Mouse (Mus musculus): Measurements from ENCODE around the gene Ccdc154.
"Not testable (repeated sequence)": the region's sequence is repeated elsewhere in the genome, so short reads cannot be mapped to it uniquely, and the experiment has no call there.

Gene Ccdc154

DNA sequence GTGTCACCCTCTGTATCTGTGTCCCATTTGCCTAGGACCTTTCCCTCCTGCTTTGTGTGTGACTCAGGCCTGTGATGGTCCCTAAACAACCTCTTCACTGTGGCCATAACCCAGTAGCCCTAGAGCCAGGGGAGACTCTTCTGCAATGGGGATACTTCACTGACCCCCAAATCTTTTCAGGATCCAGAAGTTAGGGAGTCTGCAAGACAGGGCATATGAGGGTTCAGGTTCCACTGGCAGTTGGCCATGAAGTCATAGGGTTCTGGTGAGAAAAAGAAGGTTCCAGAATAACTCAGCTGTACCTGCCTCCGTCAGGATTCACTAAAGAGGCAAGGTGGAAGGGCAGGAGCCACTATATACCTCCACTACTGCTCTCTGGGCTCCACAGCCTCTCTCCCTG is at the start of gene Ccdc154:
Ccdc154 (plus strand) TSS at position 301 of the 400 bp plus-strand sequence.
- no peak for DNase-seq (ENCODE audit: low spot score in 2 of 2)

DNA sequence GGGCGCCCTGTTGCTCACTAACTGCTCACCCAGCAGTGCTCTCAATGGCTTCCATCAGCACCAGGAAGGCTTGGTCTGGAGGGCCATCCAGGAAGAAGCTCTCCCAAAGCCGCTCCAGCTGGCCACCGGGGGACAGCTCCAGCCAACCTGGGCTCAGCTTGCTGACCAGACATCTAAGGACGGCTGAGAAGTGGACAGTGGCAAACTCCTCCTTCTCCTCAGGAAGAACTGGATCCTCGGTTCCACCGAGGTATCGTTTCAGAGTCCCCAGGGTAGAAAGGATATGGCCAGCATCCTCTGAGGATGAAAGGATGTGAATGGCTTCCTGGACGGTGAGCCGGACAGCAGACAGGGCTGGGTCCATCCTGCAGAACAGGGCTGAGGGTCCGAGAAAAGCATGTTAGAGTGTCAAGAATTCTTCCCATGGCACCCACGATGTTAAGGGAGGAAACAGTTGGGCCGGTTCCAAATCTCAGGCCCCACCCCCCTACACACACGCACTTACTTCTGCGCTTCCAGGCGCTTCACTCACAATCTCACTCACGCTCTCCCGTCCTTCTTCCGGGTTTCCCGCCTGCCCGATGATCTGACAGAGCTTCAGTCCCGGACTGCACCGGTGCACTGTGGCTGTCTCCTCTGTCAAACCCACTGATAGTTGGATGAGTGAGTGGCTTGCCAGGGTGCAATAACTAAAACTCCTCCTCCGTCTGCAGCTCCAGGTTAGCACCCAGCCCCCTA is 47.2 kb upstream of the Ccdc154 start:
- DNase-seq (ENCODE audit: low spot score in 2 of 2) = no peak

DNA sequence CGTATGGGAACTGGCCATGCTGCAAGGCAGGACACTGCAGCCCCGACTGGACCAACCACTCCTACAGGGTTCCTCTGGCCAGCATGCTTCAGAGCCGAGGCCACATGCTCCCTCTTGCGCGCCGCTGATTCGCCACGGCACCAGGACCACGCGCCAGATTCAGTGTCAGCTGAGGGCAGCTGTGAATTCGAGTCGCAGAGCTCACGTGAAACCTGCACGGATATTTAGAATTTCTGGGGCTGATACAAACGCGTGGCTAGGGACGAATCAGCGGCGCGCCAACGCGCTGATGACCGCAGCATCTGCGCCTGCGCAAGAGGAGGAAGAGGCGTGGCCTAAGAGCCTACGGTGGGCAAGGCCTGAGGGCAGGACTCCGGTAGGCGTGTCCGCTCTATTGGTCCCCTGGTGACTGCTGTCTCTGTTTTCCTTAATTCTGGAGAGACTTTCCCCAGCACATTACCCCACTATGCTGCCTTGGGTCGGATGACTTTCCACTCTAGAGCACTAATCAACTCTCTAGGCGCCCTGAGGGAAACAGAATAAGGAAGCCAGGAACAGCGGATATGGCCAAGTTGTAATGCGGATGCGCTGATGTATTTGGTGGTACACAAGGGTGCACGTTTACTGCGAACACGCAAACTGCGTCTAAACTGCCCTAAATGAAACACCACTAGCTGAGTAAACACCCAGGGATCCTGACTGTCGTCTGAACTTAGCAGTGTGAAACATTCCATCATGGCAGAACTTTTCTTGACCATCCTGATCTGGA is 46.4 kb upstream of the Ccdc154 start, which contains the start of gene Telo2:
Telo2 (minus strand) TSS at position 304 of the 769 bp plus-strand sequence.
- peak; percentile 88 to 93 for DNase-seq (ENCODE audit: low spot score in 2 of 2)

DNA sequence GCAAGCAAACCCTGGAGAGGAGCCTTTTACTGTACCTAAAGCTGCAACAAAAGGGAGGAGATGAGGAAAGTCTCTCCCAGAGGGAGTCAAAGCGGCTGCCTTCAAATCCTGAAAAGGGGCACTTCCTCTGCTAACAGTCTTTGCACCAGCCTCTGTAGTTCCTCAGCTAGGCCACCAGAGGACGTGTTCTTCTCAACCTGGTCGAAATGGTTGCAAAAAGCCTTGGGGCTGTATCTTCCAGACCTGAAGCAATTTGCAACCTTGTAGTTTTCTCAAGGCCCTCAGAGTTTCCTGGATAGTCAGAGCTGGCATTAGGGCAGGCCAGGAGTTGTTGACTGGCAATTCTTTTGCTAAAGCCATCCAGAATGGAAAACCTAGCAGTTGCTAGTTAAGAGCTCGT is 45.0 kb upstream of the Ccdc154 start:
- DNase-seq (ENCODE audit: low spot score in 2 of 2) = no peak

DNA sequence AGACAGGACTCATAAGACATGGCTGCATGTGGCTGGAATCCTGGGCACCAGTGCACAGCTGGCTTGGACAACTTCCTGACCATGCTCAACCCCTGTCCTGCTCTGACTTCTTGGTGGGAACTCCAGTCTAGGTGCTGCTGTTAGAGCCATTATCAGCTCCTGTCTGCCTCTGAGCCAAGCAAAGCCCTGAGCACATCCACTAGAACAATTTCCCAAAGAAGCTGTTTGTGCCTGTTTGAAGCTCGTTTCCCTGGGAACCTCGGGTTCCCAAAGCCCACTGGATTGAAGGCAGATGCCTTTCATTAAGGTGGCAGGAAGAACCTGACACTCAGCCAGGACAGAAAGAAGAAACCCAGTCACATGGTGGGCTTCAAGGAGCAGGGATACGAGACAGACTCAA is 41.9 kb upstream of the Ccdc154 start, which contains the start of gene Ptx4:
Ptx4 (plus strand) TSS at position 355 of the 400 bp plus-strand sequence.
- no peak for DNase-seq (ENCODE audit: low spot score in 2 of 2)

DNA sequence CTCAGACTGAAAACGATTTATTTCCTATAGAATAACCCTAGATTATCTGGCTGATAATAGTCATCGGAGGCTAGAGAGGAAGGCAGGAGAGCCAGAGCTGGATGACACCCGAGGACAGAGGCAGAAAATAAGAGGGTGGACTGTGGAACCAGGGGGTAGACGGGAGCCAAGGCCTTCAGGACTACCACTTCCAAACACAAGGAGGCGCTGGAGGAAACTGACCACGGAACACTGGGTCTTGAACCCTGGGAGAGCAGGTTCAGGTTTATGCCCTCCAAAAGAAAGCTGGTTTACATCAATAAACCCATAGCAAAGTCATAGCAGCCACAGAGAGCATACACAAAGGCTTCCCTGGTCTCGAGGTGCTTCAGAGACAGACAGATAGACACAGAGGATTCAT is 38.3 kb upstream of the Ccdc154 start:
- no peak for DNase-seq (ENCODE audit: low spot score in 2 of 2)

DNA sequence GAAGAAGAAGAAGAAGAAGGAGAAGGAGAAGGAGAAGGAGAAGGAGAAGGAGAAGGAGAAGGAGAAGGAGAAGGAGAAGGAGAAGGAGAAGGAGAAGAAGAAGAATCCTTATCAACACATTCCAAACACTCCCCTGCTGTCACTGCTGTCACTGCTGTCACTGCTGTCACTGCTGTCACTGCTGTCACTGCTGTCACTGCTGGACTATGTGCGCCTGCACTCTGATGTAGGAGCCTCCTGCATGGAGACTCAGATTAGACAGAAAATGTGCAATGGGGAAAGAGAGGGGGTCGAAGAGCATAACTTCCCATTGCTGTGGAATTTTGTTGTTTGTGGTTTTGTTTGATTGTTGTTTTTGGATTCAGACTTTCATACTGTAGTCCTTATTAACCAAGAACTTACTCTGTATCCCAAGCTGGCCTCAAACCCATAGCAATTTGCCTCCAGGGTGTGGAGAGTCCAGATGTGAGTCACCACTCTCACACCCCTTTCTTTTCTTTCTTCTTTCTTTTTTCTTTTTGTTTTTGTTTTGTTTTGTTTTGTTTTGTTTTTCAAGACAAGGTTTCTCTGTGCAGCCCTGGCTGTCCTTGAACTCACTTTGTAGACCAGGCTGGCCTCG is 36.7 kb upstream of the Ccdc154 start:
- not testable (repeated sequence) for DNase-seq (ENCODE audit: low spot score in 2 of 2)

DNA sequence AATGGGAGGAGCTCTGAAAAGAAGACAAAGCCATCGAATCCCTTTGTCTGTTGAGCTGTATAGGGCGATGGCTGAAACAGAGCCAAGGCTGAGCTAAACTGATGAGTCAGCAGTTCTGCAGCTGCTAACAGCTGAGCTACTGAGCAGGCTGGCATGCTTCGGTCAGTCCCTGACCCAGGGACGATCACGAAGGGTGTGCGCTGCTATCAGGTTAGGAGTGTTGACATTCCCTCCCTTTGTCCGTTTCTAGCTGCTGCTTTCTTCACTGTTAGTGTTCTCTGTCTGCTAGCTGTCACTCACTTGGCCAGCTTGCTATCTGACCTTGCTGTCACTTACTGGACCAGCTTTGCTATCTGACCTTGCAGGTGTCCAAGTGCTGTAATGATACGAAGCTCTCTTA is 35.2 kb upstream of the Ccdc154 start:
- no peak for DNase-seq (ENCODE audit: low spot score in 2 of 2)

DNA sequence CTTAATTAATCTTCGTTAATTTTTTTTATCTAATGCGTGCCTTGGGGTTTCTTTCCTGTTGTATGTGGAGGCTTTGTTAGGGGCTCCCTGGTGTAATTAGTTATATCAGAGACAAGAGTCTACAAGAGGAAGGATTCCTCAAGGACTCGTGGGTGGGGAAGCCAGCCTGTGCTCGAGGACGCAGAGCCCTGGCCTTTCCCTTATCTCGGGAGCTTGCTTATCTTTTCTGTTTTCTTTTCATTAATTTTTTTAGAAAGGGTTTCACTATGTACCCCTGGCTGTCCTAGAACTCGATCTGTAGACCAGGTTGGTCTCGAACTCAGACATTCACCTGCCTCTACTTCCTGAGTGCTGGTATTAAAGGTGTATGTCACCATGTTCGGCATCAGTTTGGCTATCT is 34.6 kb upstream of the Ccdc154 start:
- DNase-seq (ENCODE audit: low spot score in 2 of 2) = no peak

DNA sequence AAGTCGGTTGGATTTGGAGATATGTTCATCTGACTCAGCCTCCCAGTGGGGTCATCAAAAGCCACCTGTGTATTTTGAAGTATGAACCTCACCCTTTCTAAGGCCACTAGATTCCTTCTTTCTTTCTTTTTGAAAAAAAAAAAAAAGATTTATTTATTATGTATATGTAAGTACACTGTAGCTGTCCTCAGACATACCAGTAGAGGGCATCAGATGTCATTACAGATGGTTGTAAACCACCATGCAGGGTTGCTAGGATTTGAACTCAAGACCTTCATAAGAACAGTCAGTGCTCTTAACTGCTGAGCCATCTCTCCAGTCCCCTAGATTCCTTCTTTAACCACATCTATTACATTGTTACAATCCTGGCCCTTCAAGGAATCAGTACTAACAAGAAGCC is 32.2 kb upstream of the Ccdc154 start:
- no peak for DNase-seq (ENCODE audit: low spot score in 2 of 2)

DNA sequence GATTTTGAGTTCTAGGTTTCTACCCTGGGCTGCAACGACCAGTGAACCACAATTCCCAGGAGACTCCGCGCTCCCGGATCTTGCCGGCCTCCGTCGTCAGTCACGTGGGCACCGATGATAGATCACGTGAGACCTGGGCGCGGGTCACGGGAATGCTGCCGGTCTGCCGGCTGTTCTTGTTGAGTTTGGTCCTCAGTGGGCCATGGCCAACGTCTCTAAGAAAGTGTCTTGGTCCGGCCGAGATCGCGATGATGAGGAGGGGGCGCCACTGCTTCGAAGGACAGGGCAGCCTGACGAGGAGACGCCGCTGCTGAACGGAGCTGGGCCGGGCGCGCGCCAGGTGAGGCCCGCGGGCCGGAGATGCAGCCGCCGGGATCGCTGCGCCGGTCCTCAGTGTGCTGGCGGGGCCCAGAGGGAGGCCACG is 29.0 kb upstream of the Ccdc154 start, which contains the start of gene Clcn7:
Clcn7 (plus strand) TSS at position 117 of the 424 bp plus-strand sequence.
- DNase-seq (ENCODE audit: low spot score in 2 of 2) = peak; percentile 88 to 90

DNA sequence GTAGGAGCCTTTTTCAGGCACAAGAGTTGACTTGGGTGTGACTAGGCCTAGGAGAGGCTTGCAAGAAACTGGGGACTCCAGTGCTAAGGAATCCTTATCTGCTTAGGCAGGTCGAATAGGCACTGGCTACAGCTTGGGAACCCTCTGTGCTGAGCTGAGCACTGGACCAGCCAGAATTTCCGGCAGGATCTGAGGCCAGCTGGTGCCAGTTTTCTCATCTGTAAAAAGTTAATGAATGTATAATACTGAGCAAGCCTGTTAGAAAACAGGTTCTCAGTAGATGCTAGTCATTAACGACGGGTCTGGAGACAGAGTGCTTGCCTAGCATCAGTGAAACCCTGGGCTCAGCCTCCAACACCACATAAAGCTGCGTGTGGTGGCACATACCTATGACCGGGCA is 26.6 kb upstream of the Ccdc154 start:
- DNase-seq (ENCODE audit: low spot score in 2 of 2) = no peak

DNA sequence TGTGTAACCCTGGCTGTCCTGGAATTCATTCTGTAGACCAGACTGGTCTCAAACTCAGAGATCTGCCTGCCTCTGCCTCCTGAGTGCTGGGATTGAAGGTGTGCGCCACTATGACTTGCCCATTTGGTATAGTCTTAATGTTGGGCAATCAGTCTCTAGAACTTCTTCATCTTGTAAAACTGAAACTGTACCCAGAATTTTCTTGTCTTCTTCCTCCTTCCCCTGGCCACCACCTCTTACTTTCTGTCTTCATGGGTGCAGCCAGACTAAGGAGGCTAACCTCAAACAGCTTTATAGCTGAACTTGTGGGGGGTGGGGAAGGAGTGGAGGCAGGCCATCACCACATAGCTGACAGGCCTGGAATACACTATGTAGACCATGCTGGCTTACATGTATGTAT is 23.5 kb upstream of the Ccdc154 start:
- no peak for DNase-seq (ENCODE audit: low spot score in 2 of 2)

DNA sequence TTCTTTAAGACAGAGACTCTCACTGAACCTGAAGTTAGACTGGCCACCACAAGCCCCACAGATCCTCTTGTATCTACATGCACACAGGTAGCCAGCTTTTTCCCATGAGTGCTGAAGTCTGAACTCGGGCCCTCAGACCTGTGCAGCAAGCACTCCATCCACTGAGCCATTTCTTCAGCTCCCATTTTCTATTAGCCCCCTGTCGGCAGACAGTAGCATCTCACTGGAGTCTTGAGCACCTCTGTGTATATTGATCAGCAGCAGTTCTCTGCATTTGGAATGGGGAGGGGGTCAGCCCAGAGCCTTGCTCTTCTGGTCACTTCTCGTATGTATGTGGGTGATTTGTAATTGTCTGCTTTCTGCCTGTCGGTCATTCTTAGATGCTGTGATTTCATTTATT is 22.3 kb upstream of the Ccdc154 start:
- DNase-seq (ENCODE audit: low spot score in 2 of 2) = no peak

DNA sequence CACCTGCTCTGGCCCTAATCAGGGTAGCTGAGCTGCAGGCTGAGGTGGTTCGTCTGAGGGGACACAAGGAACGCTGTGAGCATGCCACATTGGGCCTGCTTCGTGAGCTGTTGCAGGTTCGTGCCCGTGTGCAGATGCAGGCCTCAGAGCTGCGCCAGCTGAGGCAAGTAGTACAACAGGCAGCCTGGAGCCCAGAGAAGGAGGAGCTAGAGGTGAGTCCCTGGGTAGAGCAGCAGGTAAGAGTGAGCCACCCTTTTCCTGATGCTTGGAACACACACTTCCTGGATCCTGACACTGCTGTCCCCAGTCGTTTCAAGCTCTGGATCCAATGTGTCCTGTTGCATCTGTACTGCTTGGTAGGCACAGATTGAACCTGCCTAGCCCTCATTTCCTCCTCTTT is 1.1 kb downstream of the Ccdc154 start:
- DNase-seq (ENCODE audit: low spot score in 2 of 2) = no peak

DNA sequence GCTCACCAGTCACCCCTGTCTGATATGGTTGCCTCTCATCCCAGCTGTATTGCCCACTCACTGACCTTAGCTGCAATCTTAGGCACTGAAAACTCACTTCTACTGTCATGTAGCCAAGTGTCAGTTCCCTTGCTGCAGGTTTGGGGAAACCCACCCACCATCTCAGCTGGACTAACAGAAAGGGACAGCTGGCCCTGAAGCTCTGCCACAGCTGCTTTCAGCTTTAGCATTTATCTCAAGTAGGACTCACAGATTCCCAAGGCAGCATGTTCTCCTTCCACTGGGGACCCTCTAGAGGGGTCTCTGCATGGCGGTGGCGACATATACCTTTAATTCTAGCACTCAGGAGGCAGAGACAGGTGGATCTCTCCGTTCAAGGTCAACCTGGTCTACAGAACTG is 2.5 kb downstream of the Ccdc154 start:
- DNase-seq (ENCODE audit: low spot score in 2 of 2) = no peak

DNA sequence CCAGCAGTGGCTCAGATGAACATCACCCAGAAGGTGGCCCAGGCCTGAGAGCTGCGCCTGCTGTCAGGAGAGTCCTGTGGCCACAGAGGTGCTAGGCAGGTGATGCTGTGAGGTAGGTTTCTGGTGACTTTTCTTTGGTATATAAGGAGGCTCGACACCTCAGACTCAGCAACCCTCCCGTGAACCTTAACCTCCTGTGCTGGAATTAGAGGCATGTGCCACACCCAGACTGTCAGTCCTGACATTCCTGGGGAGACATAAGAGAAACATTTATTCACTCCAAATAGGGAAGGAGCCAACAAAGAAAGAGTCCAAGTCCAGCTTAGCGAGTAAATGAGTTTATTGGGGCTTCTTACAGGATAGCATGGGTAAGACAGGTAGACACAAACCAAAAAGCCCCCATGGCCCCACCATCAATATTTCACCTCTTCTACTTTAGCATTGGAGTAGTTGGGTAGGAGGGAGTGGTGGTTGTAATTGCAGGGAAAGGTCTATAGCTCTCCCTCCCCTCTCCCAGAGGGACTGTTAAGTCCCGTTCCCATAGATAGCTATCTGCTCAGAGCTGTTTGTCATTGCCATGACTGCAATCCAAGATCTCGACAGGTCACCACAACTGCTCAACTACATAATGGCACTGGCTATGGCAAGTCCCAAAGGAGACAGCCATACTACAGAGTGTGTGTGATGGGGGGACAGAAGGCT is 3.9 kb downstream of the Ccdc154 start:
- no peak for DNase-seq (ENCODE audit: low spot score in 2 of 2)

DNA sequence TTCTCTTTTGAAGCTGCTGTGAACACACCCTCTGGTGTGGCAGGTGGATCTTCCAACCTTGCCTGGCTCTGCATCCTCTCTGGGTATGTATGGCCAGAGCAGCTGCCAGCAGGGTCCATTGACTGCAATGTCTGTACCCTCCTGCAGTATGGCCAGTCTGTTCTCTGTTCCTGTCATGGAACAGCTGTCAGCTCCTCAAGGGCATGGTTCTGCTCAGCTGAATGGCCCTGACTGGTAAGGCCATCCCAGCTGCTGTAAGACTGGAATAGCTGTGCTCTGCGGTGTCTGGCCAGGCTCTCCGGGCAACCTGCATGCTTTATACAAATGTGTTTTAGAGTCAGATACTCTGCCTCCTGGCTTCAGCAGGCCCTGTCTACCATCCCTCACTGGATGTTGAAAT is 7.4 kb downstream of the Ccdc154 start:
- no peak for DNase-seq (ENCODE audit: low spot score in 2 of 2)

DNA sequence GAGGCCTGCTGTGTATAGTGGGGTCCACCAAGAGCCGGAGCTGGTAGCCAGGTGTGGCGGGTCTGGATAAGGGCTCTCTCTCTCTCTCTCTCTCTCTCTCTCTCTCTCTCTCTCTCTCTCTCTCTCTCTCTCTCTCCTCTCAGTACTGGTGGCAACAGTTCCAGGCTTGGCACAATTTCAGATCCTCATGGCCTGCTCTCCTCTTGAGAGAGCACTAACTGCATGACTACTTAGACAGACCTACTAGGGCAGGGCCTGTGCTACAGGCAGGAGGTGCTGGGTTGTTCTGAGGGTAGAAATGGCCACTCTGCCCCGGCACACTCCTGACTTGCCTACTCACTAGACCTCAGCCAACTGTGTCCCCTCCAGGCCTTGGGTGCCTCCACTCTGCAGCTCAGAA is 10.3 kb downstream of the Ccdc154 start:
- no peak for DNase-seq (ENCODE audit: low spot score in 2 of 2)

DNA sequence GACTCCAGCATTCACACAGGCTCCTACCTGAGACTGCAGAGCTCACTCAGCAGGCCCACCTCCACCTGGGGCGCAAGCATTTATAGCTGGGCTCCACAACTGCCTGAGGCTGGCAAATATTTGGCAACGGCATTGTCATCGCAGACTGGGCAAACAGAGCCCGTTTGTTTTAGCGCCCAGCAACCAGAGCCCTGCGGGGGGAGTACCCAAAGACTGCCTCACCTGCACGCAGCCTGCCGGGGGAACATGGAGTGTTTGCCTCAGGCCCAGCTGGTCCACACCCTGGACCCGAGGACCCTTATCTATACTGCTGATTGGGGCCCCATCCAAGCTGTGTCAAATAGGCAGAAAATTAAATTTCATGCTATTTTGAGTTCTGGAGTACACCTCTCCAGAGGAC is 13.2 kb downstream of the Ccdc154 start, which contains the start of gene Gm38655:
Gm38655 (minus strand) TSS at position 61 of the 400 bp plus-strand sequence.
- DNase-seq (ENCODE audit: low spot score in 2 of 2) = peak; percentile 58 to 62

DNA sequence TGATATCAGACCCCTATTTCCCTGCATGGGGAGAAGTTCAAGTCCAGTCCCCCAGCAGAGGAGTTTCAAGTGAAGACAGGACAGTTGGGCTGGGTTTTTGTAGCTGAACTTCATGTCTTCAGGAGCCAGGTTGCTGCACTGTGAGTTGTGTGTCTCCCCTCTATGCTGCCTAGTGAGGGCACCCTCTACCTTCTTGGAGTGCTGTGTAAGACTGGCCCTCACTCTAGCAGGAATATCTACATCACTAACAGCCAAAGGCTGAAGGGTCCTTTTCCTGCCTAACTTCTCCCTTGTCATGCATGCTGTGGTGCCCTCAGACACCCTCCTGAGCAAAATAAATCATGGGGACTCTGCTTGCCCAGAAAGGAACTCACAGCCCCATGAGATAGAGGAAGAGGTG is 21.0 kb downstream of the Ccdc154 start:
- DNase-seq (ENCODE audit: low spot score in 2 of 2) = no peak

All from urinary bladder, adult 18-20 months (tissue).